8 mouse cellular contexts compared by ENCODE assay signal in genomic region chr10:19188082-19188742, GRCm38 (mm10).
A peak's percentile ranks its signal among the peaks of the same experiment; 100 is the strongest.
DNase-seq lines count a peak whose midpoint lies in the region; ATAC-seq lines count a peak whose summit lies in the region.

No protein-coding gene starts in this region.

- DNase-seq in heart, adult 11 months, result peak; percentile 65
- no peak for DNase-seq in heart, postnatal 36 days
- peak; percentile 71 for DNase-seq in A20 (ENCODE audit: low read depth, low spot score)
- peak; percentile 10 for DNase-seq in liver
- no peak for DNase-seq in cerebellum, adult 11 months
- no peak for DNase-seq in frontal cortex, postnatal 25 days (ENCODE audit: low spot score in 2 of 2)

- H3K36me3 ChIP-seq in embryonic facial prominence, embryonic 15.5 days, result no peaks in the 10 kb centered on the region
- no peaks in the 10 kb centered on the region for H3K36me3 ChIP-seq in stomach, embryonic 16.5 days (ENCODE audit: control insufficient read depth, insufficient read depth, low read length)

- H3K4me2 ChIP-seq in embryonic facial prominence, embryonic 15.5 days (replicated peaks), result peak overlapping the region; percentile 44
- peak overlapping the region; percentile 53 for H3K4me2 ChIP-seq in stomach, embryonic 16.5 days (ENCODE audit: low read depth, low read length)

- peaks cover 10% of the 10 kb centered on the region for H3K27me3 ChIP-seq in embryonic facial prominence, embryonic 15.5 days
- no peaks in the 10 kb centered on the region; the same call in 1 of the 2 replicates for H3K27me3 ChIP-seq in stomach, embryonic 16.5 days (ENCODE audit: control insufficient read depth, insufficient read depth, low read length)

- H3K9me3 ChIP-seq in embryonic facial prominence, embryonic 15.5 days (replicated peaks), result no peaks in the 10 kb centered on the region
- H3K9me3 ChIP-seq in stomach, embryonic 16.5 days (replicated peaks; ENCODE audit: control insufficient read depth, low read length), result no peaks in the 10 kb centered on the region

- 15% methylated on average over 13 of the region's 13 CpGs for WGBS in embryonic facial prominence, embryonic 15.5 days
- 9% methylated on average over 13 of the region's 13 CpGs for WGBS in stomach, embryonic 16.5 days

- peak overlapping the region; percentile 17 for H3K4me3 ChIP-seq in embryonic facial prominence, embryonic 15.5 days (replicated peaks)
- H3K4me3 ChIP-seq in stomach, embryonic 16.5 days (replicated peaks; ENCODE audit: low read length), result peak overlapping the region; percentile 34

- no peak for ATAC-seq in embryonic facial prominence, embryonic 15.5 days (ENCODE audit: insufficient number of reproducible peaks, low FRiP score, low TSS enrichment, low read depth)
- peak; percentile 48; the same call in 1 of the 2 replicates for ATAC-seq in stomach, embryonic 16.5 days (ENCODE audit: insufficient read depth, low FRiP score)

- H3K9ac ChIP-seq in embryonic facial prominence, embryonic 15.5 days, result no peak overlapping the region
- H3K9ac ChIP-seq in stomach, embryonic 16.5 days (ENCODE audit: low read length), result peak overlapping the region; percentile 62

- no peak overlapping the region for H3K27ac ChIP-seq in embryonic facial prominence, embryonic 15.5 days (replicated peaks)
- H3K27ac ChIP-seq in stomach, embryonic 16.5 days (ENCODE audit: low read length), result peak overlapping the region; percentile 23; the same call in 1 of the 2 replicates

- intact Hi-C loops in heart, postnatal 36 days (cut with DNase I), result no loop called here

- peaks cover 10% of the 10 kb centered on the region; the same call in 1 of the 2 replicates for H3K4me1 ChIP-seq in embryonic facial prominence, embryonic 15.5 days
- peaks cover 23% of the 10 kb centered on the region for H3K4me1 ChIP-seq in stomach, embryonic 16.5 days (ENCODE audit: control insufficient read depth, insufficient read depth, low read length)

Comparison
In these comparisons a context has a peak if more than half of its experiments do, and no peak if none do; other contexts are left out.
1. DNase-seq: peak in heart, adult 11 months (single experiment), A20 (single experiment) and liver (single experiment); none in heart, postnatal 36 days (0 of 2), cerebellum, adult 11 months (single experiment) and frontal cortex, postnatal 25 days (0 of 2).